ENCODE assay signal across 8 mouse cellular contexts in the genomic region with DNA sequence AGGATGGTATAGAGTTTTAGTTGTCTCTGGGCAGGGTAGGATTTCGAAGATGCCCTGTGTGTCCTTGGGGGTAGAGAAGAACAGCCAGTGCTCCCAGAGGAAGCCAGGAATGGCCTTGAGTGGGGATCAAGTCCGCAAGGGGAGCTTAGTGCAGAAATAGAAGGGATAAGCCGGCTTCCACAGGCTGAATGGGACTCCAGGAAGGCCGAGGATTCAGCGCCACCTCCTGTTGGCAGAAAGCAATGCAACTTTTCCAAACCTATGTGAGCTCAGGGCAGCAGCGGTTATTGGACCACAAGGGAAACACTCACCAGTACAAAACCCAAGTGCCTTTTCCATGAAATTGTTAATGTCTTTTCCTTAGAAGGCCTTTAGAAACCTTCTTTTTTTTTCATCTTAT. TPM values are rescaled to one million over a fixed set of nuclear protein-coding genes. Genes with fewer than 3 reads are reported as not detected.
A peak's percentile ranks its signal among the peaks of the same experiment; 100 is the strongest.
DNase-seq lines count a peak whose midpoint lies in the region; ATAC-seq lines count a peak whose summit lies in the region.
"Had no signal": no experiment of that assay in that cellular context is flagged by ENCODE, and none has a peak within 500 bp of the region (broad histone marks: within the 10 kb centered on the region; RNA-seq: fewer than 3 reads in every experiment).

No protein-coding gene starts in this region.

- no peaks in the 10 kb centered on the region for H3K9me3 ChIP-seq in hindbrain, embryonic 14.5 days (ENCODE audit: control insufficient read depth, low read length)
- H3K9me3 ChIP-seq: limb, embryonic 15.5 days had no signal

- no peak overlapping the region for H3K27ac ChIP-seq in hindbrain, embryonic 14.5 days
- H3K27ac ChIP-seq: limb, embryonic 15.5 days had no signal

- H3K27me3 ChIP-seq in hindbrain, embryonic 14.5 days (ENCODE audit: control insufficient read depth, insufficient read depth, low read length): peaks cover 5% of the 10 kb centered on the region; the same call in 1 of the 2 replicates

- H3K4me2 ChIP-seq in hindbrain, embryonic 14.5 days (replicated peaks): no peak overlapping the region
- H3K4me2 ChIP-seq: limb, embryonic 15.5 days had no signal

- no peaks in the 10 kb centered on the region for H3K36me3 ChIP-seq in hindbrain, embryonic 14.5 days (replicated peaks; ENCODE audit: control insufficient read depth, insufficient read depth)
- H3K36me3 ChIP-seq: limb, embryonic 15.5 days had no signal

- WGBS in hindbrain, embryonic 14.5 days: 10% methylated on average over 6 of the region's 6 CpGs

- ATAC-seq in hindbrain, embryonic 14.5 days (ENCODE audit: low FRiP score): peak; percentile 54

- H3K9ac ChIP-seq in hindbrain, embryonic 14.5 days: no peak overlapping the region
- H3K9ac ChIP-seq: limb, embryonic 15.5 days had no signal

- no peak overlapping the region for H3K4me3 ChIP-seq in hindbrain, embryonic 14.5 days (replicated peaks; ENCODE audit: low read length)
- H3K4me3 ChIP-seq: limb, embryonic 15.5 days had no signal

- peak; percentile 76 for DNase-seq in ZHBTc4 (ENCODE audit: low read depth, low spot score)
- DNase-seq in cerebellum, adult 18-20 months: peak; percentile 63 to 76
- peak; percentile 76 for DNase-seq in forelimb bud, embryonic 11.5 days (ENCODE audit: low read depth, low spot score)
- peak; percentile 92 for DNase-seq in hindbrain, embryonic 14.5 days (ENCODE audit: low spot score)
- DNase-seq in layer of hippocampus, postnatal 10 days (ENCODE audit: low spot score in 2 of 2): peak; percentile 94 to 95
- DNase-seq in lung, postnatal 4 days: peak; percentile 79 to 86
- peak; percentile 86 for DNase-seq in right cerebral cortex, postnatal 4 days

- H3K4me1 ChIP-seq in hindbrain, embryonic 14.5 days (replicated peaks; ENCODE audit: control insufficient read depth, insufficient read depth, low read length): 0 out of 2 replicates have a peak, but pooled peaks cover 5% of the 10 kb centered on the region

RNA-seq across cellular contexts. Expression of gene Sntg2, which starts 3.4 kb away (rescaled TPM):
- polyA plus RNA-seq in hindbrain, embryonic 14.5 days (2014; fragmentation: Nextera tagmentation; extraction: Ambion mirVana): 3.5 and 3.6 TPM in 2 replicates
- 1 to 10 TPM; 6.4 to 6.6 TPM for total RNA-seq in layer of hippocampus, postnatal 10 days (2021)
